Mouse (Mus musculus) cerebellum, adult 8-10 months (tissue): ENCODE data around the gene Psmd6.

ENCODE experiments used
- DNase-seq: peaks from one replicate; pipeline ENCODE4 v3.0.0; 2022

The Psmd6 gene

GRCm38 (mm10) chr14:14063382-14063781, 57.4 kb downstream of the Psmd6 start:
- no peak for DNase-seq

- no peak for DNase-seq
Observed at GRCm38 (mm10) chr14:14062531-14063245, 58.1 kb downstream of the Psmd6 start.
